Mouse (Mus musculus) urinary bladder, postnatal 25 days (tissue): ENCODE data around the gene Col8a2.

Experiments
- DNase-seq: peaks from one replicate; pipeline ENCODE4 v3.0.0; 2022; ENCODE audit warnings: low spot score

The Col8a2 gene

DNA sequence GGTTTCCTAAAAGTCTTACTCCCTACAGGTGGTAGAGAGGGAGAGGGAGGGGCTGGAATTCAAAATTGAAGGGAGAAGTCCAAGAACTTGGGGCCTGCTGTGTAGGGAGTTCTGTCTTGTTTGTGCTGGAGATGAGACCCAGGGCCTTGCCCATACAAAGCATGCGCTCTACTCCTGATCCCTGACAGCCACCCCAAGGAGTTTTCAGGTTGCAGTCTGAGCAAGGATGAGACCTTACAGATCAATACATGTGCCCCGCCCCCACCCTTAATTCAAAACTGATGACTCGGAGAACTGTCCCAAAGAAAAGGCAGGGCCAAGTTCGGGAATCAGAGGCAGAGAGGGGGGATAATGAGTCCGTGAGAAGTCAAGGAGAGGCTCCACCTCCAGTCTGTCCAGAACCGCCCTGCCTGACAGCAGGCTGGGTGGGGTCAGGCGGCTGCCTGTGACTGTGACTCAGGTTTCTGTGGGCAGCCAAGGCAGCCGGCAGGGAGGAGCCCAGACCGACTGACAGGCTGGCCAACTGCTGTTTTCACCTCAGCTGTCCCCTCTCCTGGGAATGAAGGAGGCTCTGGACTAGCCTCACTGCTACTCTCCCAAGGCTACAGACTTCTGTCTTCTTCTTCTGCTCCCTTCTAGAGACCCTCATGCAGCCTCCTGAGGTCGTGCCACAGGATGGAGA is 25.9 kb upstream of the Col8a2 start:
- peak; percentile 67 for DNase-seq

GRCm38 (mm10) chr4:126261266-126261665 is 25.3 kb upstream of the Col8a2 start:
- no peak for DNase-seq

DNA sequence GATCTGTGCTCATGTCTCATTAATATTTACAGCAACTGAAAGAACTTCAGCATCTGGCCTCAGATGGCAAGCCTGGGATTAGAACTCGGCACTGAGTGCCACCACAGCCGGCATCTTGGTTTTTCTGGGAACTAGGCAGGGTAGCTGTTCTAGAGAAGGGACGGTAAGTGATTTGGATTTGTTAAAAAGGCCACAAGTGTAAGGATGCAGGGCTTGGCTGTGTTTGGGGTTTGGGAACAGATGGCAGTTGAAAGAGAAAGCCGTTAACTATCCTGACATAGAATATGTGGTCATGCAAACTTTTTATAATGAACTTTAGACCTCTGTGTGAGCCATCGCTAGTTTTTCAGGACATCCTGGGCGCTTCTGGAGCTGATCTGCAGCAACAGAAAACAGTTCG is 24.9 kb upstream of the Col8a2 start:
- DNase-seq, result no peak

DNA sequence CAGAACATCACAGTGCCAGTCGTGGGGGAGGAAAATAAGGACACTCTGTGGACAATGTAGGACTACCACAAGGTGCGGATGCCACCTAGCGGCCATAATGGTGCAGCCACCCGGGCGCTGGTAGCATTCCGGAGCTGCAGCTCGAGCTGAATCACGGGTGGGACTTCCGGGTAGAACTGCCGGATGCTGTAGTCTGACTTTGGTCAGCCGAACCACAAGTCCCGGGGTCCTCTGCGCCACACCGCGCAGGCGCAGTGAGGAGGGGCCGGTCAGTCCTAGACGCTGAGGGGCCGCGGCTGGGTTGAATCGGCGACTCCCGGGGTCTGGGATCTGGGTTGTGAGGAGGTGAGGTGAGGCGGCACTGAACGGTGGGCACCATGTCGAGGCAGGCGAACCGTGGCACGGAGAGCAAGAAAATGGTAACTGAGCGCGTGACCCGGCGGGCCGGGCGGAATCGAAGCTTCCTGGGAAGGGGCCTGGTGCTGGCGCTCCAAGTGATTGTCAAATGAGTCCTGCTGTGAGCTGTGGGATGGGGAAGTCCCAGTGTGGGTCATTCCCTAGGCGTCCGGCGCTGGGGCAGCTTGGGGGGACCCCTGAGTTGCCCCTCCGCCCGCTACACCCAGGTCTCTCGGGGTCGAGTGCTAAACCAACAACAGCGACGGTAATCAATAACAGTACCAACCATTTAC is 24.3 kb upstream of the Col8a2 start, which contains the start of gene Trappc3:
Gene Trappc3 (plus strand): TSS at position 207 of the 689 bp plus-strand sequence.
- peak; percentile 97 for DNase-seq

GRCm38 (mm10) chr4:126269292-126269691 is 17.3 kb upstream of the Col8a2 start:
- DNase-seq, result no peak

GRCm38 (mm10) chr4:126273753-126274152 is 12.8 kb upstream of the Col8a2 start:
- no peak for DNase-seq

DNA sequence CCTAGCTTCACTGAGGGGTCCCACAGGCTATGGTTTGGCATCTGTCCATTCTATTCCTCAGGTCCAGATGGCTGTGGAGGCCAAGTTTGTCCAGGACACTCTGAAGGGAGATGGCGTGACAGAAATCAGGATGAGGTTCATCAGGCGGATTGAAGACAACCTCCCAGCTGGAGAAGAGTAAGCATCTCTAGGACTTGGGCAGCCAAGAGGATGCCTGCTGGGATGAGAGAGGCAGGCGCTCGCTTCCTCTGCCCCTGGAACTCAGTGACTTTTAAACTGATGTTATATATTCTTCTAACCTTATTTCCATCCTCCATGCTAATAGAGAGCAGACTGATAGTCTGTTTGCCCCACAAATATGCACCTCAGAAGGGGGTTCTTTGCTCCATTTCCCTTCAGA is 11.5 kb upstream of the Col8a2 start:
- no peak for DNase-seq

- no peak for DNase-seq
Observed at GRCm38 (mm10) chr4:126275681-126276131, 10.9 kb upstream of the Col8a2 start.

DNA sequence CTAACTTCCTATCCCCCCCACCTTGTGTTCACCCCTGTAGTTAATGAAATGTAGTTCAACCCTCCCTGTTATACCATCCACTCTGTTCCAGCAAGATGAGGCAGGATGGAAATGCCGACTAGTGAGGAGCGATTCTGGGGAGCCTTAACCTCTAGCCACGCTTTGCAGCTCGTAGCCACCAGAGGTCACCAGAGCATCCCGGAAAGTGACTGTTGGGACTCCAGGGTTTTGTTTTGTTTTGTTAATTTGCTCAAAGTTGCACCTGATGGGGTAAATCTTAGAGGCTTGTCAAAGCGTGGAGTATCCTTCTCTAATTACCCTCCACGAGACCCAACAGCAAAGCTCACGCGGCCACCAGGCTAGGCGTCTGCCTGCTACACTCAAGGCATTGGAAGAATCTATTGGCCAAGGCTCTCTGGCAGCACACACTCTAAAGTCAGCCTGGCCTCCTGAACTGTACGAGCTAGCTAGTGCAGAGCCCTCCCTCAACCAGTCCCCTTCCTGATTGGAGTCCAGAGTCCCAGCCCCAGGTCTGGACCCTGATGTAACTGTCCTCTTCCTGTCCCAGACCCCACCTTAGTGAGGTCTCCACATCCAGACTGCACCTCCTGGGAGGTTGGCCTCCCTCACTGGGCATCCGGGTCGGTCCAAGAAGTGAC is 8.6 kb upstream of the Col8a2 start:
- DNase-seq, result peak; percentile 33

- no peak for DNase-seq
Observed at GRCm38 (mm10) chr4:126278565-126278915, 8.1 kb upstream of the Col8a2 start.

GRCm38 (mm10) chr4:126278961-126279360 is 7.6 kb upstream of the Col8a2 start:
- no peak for DNase-seq

GRCm38 (mm10) chr4:126281706-126282105 is 4.9 kb upstream of the Col8a2 start:
- DNase-seq, result no peak

DNA sequence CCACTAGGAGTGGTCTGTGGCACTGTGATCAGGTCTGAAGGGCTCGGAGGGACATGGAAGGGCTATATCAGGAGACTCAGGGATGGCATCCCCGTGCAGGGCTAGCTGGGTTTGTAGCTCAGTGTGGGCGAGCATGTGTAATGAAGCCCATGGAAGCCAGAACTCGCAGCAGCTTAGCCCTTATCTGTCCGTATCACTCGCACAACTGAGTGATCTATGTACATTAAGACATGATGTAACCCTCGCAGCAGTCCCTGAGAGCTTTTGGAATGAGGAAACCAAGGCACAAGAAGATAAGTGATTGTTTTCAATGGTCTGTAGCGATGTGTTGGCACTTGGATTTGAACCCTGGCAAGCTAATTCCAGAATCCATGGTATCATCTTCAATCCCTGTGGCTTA is 3.0 kb upstream of the Col8a2 start:
- no peak for DNase-seq

GRCm38 (mm10) chr4:126287302-126287995 is 856 bp downstream of the Col8a2 start:
- DNase-seq, result no peak

DNA sequence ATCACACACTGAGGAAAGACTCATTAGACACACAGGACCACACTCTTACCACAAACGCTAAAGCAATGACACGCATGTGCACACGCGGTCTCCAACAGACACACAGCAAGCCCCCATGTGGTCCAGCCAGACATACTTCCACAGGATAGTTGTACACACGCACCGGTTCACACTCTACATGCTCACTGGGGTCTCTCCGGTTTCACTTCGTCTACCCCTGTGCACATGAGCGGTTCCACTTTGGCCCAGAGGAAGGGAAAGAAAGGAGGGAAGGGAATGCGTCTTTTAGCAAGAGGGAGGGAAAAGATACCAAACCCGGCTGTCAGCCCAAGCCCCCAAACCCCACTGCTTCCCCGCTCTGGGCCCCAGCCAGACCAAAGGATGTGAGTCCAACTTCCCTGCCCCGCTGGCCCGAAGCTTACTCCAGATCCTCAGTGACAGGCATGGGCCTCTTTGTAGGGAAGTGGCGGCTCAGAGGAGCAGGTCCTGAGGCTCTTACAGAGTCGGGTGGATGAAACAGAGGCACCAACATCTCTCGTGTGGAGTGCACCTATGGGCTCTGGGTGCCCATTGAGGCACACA is 1.6 kb downstream of the Col8a2 start:
- DNase-seq, result no peak

- DNase-seq, result no peak
Observed at GRCm38 (mm10) chr4:126290314-126290713, 3.7 kb downstream of the Col8a2 start.

- no peak for DNase-seq
Observed at GRCm38 (mm10) chr4:126291196-126291595, 4.6 kb downstream of the Col8a2 start.

GRCm38 (mm10) chr4:126295152-126295551 is 8.6 kb downstream of the Col8a2 start:
- DNase-seq, result no peak

GRCm38 (mm10) chr4:126295937-126296336 is 9.3 kb downstream of the Col8a2 start:
- DNase-seq, result no peak

DNA sequence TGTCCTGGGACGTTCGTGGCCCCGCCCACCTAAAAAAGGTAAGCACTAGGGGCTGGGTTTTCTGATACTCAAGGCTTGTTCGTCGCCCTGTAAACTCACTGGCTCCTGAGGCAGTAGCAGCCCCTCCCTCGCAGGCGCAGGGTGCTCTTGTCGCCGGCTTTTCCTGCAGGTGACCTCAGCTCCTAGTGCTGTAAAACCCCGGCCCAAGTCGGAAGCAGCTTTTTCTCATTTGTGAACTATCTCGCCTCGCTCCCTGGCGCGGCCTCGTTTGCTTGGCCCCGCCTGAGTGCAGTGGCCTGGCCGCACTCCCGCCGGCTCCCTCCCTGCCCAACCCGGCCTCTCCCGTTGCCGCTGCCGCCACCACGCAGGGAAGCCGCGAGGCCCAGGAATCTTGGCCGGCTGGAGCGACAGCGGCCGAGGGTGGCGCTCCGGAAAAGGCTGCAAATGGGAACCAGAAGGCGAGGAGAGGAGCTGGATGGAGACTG is 10.1 kb downstream of the Col8a2 start:
- DNase-seq, result peak; percentile 59

DNA sequence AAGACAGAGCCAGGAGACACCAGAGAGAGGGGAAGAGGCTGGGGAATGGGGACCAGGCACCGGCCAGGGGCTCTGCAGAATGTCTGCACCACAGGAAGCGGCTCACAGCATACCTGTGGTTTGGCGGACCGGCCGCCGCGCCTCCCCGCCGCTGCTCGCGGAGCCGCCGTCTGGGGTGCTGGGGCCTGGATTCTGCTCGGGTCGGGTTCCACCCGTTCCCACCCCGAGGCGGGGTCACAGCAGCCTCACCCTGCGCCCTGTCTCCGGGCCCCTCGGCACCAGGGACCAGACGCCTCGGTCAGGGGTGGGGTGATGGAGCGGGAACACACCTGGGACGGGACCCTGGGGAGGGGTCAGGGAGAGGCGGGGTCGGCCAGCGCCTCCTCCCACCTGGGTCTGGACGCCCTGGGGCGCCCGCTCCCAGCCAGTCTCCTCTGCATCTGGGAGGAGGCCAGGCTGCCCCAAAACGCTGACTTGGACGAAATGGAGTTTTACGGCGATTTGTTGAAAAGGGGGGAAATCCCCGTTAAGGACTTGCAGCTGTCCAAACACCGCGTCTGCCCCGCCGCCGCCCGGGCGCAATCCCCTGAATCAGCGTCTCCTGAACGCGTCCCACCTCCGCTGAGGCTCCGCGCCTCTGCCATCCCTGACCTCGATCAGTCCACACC is 14.5 kb downstream of the Col8a2 start:
- DNase-seq, result peak; percentile 26
